Mouse (Mus musculus): ENCODE measurements at regions not wholly inside any gene's neighbourhood (a gene's known extent, or its start where the extent isn't known, plus 50 kb on each side); places are given as distances from the start of the nearest gene placed in this dataset.

DNA sequence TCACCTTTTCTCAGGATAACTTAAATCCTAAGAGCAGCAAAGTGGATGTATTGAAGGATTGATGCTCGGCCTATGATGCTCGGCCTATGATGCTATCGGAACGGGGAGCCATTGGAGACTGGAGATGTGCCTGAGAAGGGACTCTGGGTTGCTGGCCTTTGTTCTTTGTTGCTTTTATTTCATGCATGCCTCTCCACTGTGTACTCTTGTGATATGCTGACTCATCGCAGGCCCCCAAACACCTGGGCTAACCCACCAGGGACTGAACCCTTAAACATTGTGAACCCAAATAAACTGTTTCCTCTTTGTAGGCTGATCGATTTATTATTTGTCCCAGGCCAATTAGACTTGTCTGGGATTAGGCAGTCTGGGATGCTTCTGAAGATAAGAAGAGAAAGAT lies 61.9 kb downstream of the Pdcl3 start:
- H3K4me2 ChIP-seq (ENCODE audit: low read depth, low read length) = no peak overlapping the region
- no peak overlapping the region for H3K27ac ChIP-seq (ENCODE audit: low read length)
- H3K27me3 ChIP-seq (ENCODE audit: control insufficient read depth, insufficient read depth, low read length) = no peaks in the 10 kb centered on the region
- no peaks in the 10 kb centered on the region for H3K36me3 ChIP-seq (ENCODE audit: control insufficient read depth, insufficient read depth, low read length)
- peaks cover 6% of the 10 kb centered on the region; the same call in 1 of the 2 replicates for H3K9me3 ChIP-seq (replicated peaks; ENCODE audit: control insufficient read depth, low read length)
- WGBS = 94% methylated on average over 6 of the region's 6 CpGs
- no peak overlapping the region for H3K4me3 ChIP-seq (replicated peaks; ENCODE audit: low read length)
- ATAC-seq (ENCODE audit: insufficient read depth, low FRiP score) = no peak
- no peak overlapping the region for H3K9ac ChIP-seq (ENCODE audit: low read length)
- H3K4me1 ChIP-seq (ENCODE audit: control insufficient read depth, insufficient read depth, low read length) = no peaks in the 10 kb centered on the region

DNA sequence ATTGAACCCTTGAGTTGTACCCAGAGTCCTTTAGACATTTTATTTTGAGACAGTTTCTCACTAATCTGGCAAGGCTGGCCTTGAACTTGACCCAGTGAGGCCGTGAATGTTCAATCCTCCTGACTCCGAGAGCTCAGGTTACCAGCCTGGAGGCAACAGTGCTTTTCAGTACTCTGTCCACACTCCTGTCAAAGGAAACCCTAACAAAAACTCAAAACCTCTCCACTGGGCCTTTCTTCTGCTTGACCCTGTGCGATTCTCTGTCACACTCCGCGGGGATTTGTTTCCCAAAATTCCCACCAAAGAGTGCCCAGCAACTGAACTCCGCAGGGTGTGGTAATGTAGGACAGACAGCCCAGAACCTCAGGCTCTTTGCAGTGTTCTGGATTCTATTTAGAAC lies 71.9 kb downstream of the Pdcl3 start:
- Histone ChIP-seq H3K36me3 (ENCODE audit: control insufficient read depth, insufficient read depth, low read length) (no peaks in the 10 kb centered on the region), H3K4me3 (replicated peaks; ENCODE audit: low read length) (no peak overlapping the region), H3K4me1 (ENCODE audit: control insufficient read depth, insufficient read depth, low read length) (no peaks in the 10 kb centered on the region), H3K9me3 (replicated peaks; ENCODE audit: control insufficient read depth, low read length) (no peaks in the 10 kb centered on the region), H3K27me3 (ENCODE audit: control insufficient read depth, insufficient read depth, low read length) (no peaks in the 10 kb centered on the region), H3K9ac (ENCODE audit: low read length) (no peak overlapping the region), H3K4me2 (ENCODE audit: low read depth, low read length) (no peak overlapping the region), H3K27ac (ENCODE audit: low read length) (no peak overlapping the region)
- no peak for ATAC-seq (ENCODE audit: insufficient read depth, low FRiP score)
- 78% methylated on average over 6 of the region's 6 CpGs for WGBS

DNA sequence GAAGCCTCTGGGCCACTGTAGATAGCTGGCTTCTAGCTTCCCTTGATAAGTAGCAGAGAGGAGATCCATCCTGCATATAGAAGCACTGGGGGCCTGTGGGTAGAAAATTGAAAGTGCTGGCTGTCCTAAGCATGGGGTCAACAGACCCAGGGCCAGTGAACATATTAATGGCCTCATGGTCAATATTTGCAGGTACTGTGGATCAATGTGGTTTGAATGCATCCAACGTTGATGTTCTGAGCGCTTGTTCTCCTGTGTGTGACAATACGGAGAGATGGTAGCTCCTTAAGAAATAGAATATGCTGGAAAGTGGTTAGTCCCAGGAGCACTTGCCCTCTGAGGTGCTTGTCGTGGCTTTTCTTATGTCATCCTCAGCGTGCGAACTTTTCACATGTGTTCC lies 77.1 kb downstream of the Pdcl3 start:
- WGBS = 87% methylated on average over 6 of the region's 6 CpGs
- H3K4me3 ChIP-seq (replicated peaks; ENCODE audit: low read length) = no peak overlapping the region
- ATAC-seq (ENCODE audit: insufficient read depth, low FRiP score) = no peak

DNA sequence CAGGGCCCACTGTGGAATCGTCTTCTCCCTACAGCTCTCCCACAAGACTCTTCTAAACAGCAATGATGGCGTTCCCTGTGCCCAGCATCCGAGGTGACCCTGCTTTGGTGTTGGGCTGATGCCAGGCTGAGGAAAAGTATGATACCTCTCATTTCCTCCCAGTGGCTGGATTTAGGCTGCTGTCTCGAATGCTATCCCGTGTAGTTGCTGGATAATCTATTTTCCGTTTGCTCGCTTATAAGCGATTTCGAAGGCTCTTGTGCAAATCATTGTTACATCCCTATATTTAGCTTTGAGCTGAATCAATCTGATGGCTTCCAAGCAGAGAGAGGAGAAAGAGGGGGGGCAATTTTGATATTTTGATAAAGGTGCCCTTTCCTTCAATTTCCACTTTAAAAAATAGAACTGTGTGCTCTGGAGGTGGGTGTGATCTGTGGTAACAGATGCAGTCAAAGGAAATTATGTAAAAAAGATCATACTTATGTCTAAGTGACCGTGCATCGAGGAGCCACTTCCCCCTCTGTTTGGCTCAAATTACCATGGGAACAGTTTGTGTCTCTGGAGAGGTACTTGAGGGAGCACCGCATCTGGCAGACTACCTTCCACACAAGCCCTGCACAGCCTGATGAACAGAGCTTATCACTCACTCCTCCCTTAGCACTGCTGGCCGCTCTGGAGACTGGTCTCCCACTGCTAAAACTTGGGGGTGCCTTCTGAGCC lies 78.4 kb downstream of the Pdcl3 start:
- Histone ChIP-seq H3K4me1 (ENCODE audit: control insufficient read depth, insufficient read depth, low read length) (no peaks in the 10 kb centered on the region), H3K4me2 (ENCODE audit: low read depth, low read length) (no peak overlapping the region), H3K4me3 (replicated peaks; ENCODE audit: low read length) (no peak overlapping the region), H3K9ac (ENCODE audit: low read length) (no peak overlapping the region), H3K27me3 (ENCODE audit: control insufficient read depth, insufficient read depth, low read length) (no peaks in the 10 kb centered on the region), H3K9me3 (replicated peaks; ENCODE audit: control insufficient read depth, low read length) (no peaks in the 10 kb centered on the region), H3K27ac (ENCODE audit: low read length) (no peak overlapping the region), H3K36me3 (ENCODE audit: control insufficient read depth, insufficient read depth, low read length) (no peaks in the 10 kb centered on the region)
- no peak for ATAC-seq (ENCODE audit: insufficient read depth, low FRiP score)
- 69% methylated on average over 13 of the region's 13 CpGs for WGBS

More for the DNA sequence above, 77.1 kb downstream of the Pdcl3 start:
- Histone ChIP-seq H3K4me1 (ENCODE audit: control insufficient read depth, insufficient read depth, low read length) (no peaks in the 10 kb centered on the region), H3K27ac (ENCODE audit: low read length) (no peak overlapping the region), H3K36me3 (ENCODE audit: control insufficient read depth, insufficient read depth, low read length) (no peaks in the 10 kb centered on the region), H3K27me3 (ENCODE audit: control insufficient read depth, insufficient read depth, low read length) (no peaks in the 10 kb centered on the region), H3K9ac (ENCODE audit: low read length) (no peak overlapping the region), H3K9me3 (replicated peaks; ENCODE audit: control insufficient read depth, low read length) (no peaks in the 10 kb centered on the region), H3K4me2 (ENCODE audit: low read depth, low read length) (no peak overlapping the region)

DNA sequence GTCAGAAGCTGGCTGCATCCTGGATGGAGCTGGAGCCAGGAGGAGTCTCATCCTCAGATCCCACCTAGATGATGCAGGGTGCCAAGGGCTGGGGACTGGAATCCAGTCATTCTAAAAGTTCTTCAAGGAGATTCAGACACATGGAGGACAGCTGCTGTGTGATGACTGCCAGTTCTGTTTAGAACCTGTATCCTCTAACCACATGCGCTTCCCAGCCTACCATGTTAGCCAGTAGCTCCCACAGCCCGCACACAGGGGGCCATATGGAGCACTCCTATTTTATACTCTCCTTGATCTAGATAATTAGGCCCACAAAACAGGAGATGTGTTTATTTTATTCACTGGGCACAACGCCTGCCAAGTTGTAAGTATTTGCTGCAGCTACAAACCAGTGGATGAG lies 79.4 kb downstream of the Pdcl3 start:
- Histone ChIP-seq H3K9me3 (replicated peaks; ENCODE audit: control insufficient read depth, low read length) (no peaks in the 10 kb centered on the region), H3K4me1 (ENCODE audit: control insufficient read depth, insufficient read depth, low read length) (no peaks in the 10 kb centered on the region), H3K27me3 (ENCODE audit: control insufficient read depth, insufficient read depth, low read length) (no peaks in the 10 kb centered on the region), H3K27ac (ENCODE audit: low read length) (no peak overlapping the region), H3K36me3 (ENCODE audit: control insufficient read depth, insufficient read depth, low read length) (no peaks in the 10 kb centered on the region), H3K4me2 (ENCODE audit: low read depth, low read length) (no peak overlapping the region), H3K4me3 (replicated peaks; ENCODE audit: low read length) (no peak overlapping the region), H3K9ac (ENCODE audit: low read length) (no peak overlapping the region)
- WGBS = 77% methylated on average over 3 of the region's 3 CpGs
- no peak for ATAC-seq (ENCODE audit: insufficient read depth, low FRiP score)

DNA sequence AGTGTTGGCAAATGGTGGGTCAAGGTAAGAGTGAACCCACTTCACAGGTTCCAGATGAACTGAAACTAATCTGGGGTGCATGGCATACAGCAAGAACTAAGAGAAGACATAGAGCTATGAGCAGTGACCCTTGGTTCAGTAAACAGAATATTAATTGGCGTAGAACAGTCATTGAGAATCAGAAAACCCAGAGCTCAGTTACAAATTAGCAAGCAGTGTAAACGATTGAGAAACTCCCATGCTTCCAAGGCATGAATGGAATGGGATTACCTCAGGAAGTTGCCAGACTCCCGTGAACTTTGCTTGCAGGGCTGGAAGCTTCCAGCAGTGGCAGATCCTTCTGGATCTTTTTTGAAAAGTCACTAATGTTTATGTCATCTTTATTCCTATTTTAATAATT lies 82.5 kb downstream of the Pdcl3 start:
- no peak overlapping the region for H3K4me3 ChIP-seq (replicated peaks; ENCODE audit: low read length)
- WGBS = 43% methylated on average over 3 of the region's 3 CpGs
- H3K36me3 ChIP-seq (ENCODE audit: control insufficient read depth, insufficient read depth, low read length) = no peaks in the 10 kb centered on the region
- no peaks in the 10 kb centered on the region for H3K27me3 ChIP-seq (ENCODE audit: control insufficient read depth, insufficient read depth, low read length)
- H3K9ac ChIP-seq (ENCODE audit: low read length) = no peak overlapping the region
- ATAC-seq (ENCODE audit: insufficient read depth, low FRiP score) = no peak
- no peaks in the 10 kb centered on the region for H3K9me3 ChIP-seq (replicated peaks; ENCODE audit: control insufficient read depth, low read length)
- H3K4me2 ChIP-seq (ENCODE audit: low read depth, low read length) = no peak overlapping the region
- H3K27ac ChIP-seq (ENCODE audit: low read length) = no peak overlapping the region
- H3K4me1 ChIP-seq (ENCODE audit: control insufficient read depth, insufficient read depth, low read length) = no peaks in the 10 kb centered on the region

DNA sequence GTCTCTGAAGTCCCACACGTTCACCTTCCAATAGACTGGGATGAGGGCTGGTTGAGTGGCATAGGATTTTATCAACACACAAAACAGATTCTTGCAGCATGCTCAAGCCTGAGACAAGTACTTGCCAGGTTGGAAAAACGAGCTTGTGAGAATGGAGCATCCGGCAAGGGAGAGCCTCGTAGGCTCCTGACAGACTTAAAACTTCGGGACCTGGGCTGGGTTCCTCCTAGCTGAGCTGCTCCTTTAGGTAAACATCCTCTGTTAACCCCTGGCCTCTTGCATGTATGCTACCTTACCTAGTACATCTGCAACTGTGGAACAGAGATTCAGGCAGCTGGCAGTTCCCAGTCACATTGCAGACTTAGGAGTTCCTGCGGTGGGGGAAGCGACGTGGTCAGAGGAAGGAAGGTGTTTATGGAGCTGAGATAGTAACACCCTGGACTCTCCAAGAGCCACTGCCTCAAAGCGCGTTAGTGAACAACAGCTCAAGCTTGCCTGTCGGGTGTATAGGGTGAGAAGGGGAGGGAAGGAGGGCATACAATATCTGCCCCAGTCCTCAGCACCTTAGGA lies 83.8 kb downstream of the Pdcl3 start:
- H3K4me1 ChIP-seq (ENCODE audit: control insufficient read depth, insufficient read depth, low read length) = no peaks in the 10 kb centered on the region
- no peak overlapping the region for H3K4me2 ChIP-seq (ENCODE audit: low read depth, low read length)
- H3K27me3 ChIP-seq (ENCODE audit: control insufficient read depth, insufficient read depth, low read length) = no peaks in the 10 kb centered on the region
- no peaks in the 10 kb centered on the region for H3K9me3 ChIP-seq (replicated peaks; ENCODE audit: control insufficient read depth, low read length)
- no peak overlapping the region for H3K27ac ChIP-seq (ENCODE audit: low read length)
- H3K36me3 ChIP-seq (ENCODE audit: control insufficient read depth, insufficient read depth, low read length) = no peaks in the 10 kb centered on the region
- no peak overlapping the region for H3K9ac ChIP-seq (ENCODE audit: low read length)
- WGBS = 41% methylated on average over 11 of the region's 11 CpGs
- H3K4me3 ChIP-seq (replicated peaks; ENCODE audit: low read length) = no peak overlapping the region
- no peak for ATAC-seq (ENCODE audit: insufficient read depth, low FRiP score)

DNA sequence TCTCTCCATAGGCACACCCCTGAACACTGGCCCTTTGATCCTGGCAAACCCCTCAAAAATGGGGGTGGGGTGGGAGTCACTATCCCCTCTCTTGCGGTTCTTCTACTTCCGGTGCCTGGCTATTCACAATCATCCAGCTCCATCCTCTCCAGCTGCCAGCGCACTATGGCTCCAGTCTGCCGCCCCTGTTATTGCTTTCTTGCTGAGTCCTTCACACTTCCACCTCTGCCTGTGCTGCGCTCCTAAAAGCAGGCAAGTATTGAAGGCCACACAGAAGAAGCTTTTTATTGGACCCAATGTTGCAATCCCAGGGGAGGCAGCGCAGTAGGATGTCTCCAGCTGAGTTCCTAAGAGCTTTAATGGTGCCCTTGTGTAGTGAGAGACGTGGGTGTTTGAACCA lies 84.3 kb downstream of the Pdcl3 start:
- no peak overlapping the region for H3K4me2 ChIP-seq (ENCODE audit: low read depth, low read length)
- H3K9me3 ChIP-seq (replicated peaks; ENCODE audit: control insufficient read depth, low read length) = no peaks in the 10 kb centered on the region
- WGBS = 69% methylated on average over 7 of the region's 7 CpGs
- no peak for ATAC-seq (ENCODE audit: insufficient read depth, low FRiP score)
- no peaks in the 10 kb centered on the region for H3K36me3 ChIP-seq (ENCODE audit: control insufficient read depth, insufficient read depth, low read length)
- no peak overlapping the region for H3K4me3 ChIP-seq (replicated peaks; ENCODE audit: low read length)
- H3K27ac ChIP-seq (ENCODE audit: low read length) = no peak overlapping the region
- H3K9ac ChIP-seq (ENCODE audit: low read length) = no peak overlapping the region
- no peaks in the 10 kb centered on the region for H3K27me3 ChIP-seq (ENCODE audit: control insufficient read depth, insufficient read depth, low read length)
- no peaks in the 10 kb centered on the region for H3K4me1 ChIP-seq (ENCODE audit: control insufficient read depth, insufficient read depth, low read length)

DNA sequence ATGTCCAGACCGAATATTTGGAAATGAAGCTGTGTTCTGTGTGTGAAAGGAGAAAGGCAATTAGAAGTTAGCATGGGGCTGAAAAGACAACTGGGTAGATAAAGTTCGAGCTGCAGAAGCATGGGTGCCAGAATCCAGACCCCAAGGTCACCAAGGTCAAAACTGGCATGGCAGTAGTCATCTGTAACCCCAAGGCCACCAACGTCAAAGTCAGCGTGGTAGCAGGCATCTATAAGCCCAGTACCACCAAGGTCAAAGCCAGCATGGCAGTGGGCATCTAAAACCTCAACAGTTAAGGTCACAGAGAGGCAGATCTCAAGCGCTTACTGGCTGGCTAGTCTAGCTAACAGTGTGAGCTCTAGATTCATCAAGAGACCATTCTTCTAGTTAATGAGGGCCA lies 90.6 kb downstream of the Pdcl3 start:
- no peak overlapping the region for H3K4me3 ChIP-seq (replicated peaks; ENCODE audit: low read length)
- no peak overlapping the region for H3K27ac ChIP-seq (ENCODE audit: low read length)
- no peaks in the 10 kb centered on the region for H3K4me1 ChIP-seq (ENCODE audit: control insufficient read depth, insufficient read depth, low read length)
- no peaks in the 10 kb centered on the region for H3K27me3 ChIP-seq (ENCODE audit: control insufficient read depth, insufficient read depth, low read length)
- H3K9ac ChIP-seq (ENCODE audit: low read length) = no peak overlapping the region
- ATAC-seq (ENCODE audit: insufficient read depth, low FRiP score) = no peak
- no peaks in the 10 kb centered on the region for H3K36me3 ChIP-seq (ENCODE audit: control insufficient read depth, insufficient read depth, low read length)
- WGBS = 79% methylated on average over 5 of the region's 5 CpGs
- no peak overlapping the region for H3K4me2 ChIP-seq (ENCODE audit: low read depth, low read length)
- H3K9me3 ChIP-seq (replicated peaks; ENCODE audit: control insufficient read depth, low read length) = no peaks in the 10 kb centered on the region
